Mouse (Mus musculus): ENCODE measurements around the gene Mdn1. TPM values are rescaled to one million over a fixed set of nuclear protein-coding genes. Genes with fewer than 3 reads are reported as not detected.

Gene Mdn1
- polyA plus RNA-seq, 1 experiment from 2014 or later: 29.4 TPM

DNA sequence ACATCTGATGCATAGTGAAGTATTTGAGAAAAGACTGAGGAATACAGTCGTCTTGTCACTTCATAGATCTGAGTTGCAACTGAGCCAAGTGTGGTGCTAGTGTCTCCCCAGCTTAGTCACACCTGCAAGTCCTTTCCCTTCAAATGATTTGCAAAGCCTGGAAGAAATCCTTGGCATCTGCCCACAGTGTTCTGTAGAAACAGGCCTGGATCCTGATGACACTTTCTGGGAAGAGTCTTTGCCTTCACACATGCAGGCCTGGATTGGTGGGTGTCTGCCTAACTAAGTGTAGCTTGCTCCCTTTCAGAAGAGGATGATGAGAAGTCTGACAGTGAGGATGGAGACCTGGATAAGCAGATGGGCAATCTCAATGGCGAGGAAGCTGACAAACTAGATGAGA is 100.5 kb downstream of the Mdn1 start:
- H3K4me3 ChIP-seq (ENCODE audit: low read length): no peak overlapping the region
- no peak for ATAC-seq (ENCODE audit: low FRiP score, low TSS enrichment)
- no peak overlapping the region for H3K4me2 ChIP-seq (replicated peaks; ENCODE audit: low read depth, low read length)
- no peak overlapping the region for H3K27ac ChIP-seq (ENCODE audit: low read depth, low read length)
- H3K9ac ChIP-seq (ENCODE audit: low read depth, low read length): no peak overlapping the region
- no peaks in the 10 kb centered on the region for H3K4me1 ChIP-seq (ENCODE audit: control insufficient read depth, insufficient read depth, low read length)
- no peaks in the 10 kb centered on the region for H3K27me3 ChIP-seq (ENCODE audit: control insufficient read depth, insufficient read depth, low read length)
- no peaks in the 10 kb centered on the region for H3K9me3 ChIP-seq (ENCODE audit: control insufficient read depth, low read length)
- WGBS: 97% methylated on average over 2 of the region's 2 CpGs
- peaks cover 77% of the 10 kb centered on the region for H3K36me3 ChIP-seq (ENCODE audit: control insufficient read depth, insufficient read depth, low read length)

DNA sequence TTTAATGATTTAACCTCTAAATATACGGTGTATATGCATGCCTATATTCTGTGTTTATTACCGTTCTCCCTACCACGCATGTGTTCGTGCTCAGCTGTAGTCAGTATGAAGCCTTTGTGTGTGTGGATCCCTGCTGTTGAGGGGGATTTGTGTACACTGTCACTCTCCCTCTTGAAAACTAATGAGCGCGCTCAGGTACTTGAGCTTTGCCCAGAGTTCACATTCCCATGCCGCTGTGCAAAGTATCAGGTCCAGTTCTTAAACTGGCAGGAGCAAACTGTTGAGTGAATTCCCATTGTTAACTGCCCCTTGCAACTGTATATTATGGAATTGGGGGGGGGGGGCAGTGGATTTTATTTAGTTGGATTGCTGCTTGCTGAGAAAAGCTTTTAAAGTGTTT is 110.6 kb downstream of the Mdn1 start:
- H3K9ac ChIP-seq (ENCODE audit: low read depth, low read length): no peak overlapping the region
- no peak overlapping the region for H3K4me3 ChIP-seq (ENCODE audit: low read length)
- H3K4me2 ChIP-seq (replicated peaks; ENCODE audit: low read depth, low read length): no peak overlapping the region
- H3K27ac ChIP-seq (ENCODE audit: low read depth, low read length): no peak overlapping the region
- WGBS: 97% methylated on average over 7 of the region's 7 CpGs
- no peaks in the 10 kb centered on the region for H3K27me3 ChIP-seq (ENCODE audit: control insufficient read depth, insufficient read depth, low read length)
- ATAC-seq (ENCODE audit: low FRiP score, low TSS enrichment): no peak
- H3K4me1 ChIP-seq (ENCODE audit: control insufficient read depth, insufficient read depth, low read length): no peaks in the 10 kb centered on the region
- H3K9me3 ChIP-seq (ENCODE audit: control insufficient read depth, low read length): no peaks in the 10 kb centered on the region
- H3K36me3 ChIP-seq (ENCODE audit: control insufficient read depth, insufficient read depth, low read length): peaks cover 66% of the 10 kb centered on the region

DNA sequence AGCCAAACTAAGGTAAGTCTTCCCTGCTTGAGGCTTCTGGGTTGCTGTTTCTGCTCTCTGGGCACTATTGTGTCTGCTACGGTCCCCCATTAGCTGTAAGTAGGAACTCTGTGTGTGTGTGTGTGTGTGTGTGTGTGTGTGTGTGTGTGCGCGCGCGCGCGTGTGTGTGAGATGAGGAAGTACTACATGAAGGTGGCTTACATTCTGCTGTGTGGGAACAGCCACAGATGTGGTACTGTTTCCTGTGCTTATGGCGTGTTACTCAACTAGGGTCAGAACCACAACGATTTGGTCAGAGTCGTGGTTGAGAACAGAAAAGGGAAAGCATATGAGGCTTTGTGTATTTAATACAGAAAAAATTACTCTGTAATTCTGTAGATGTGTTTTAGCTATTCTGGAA is 111.1 kb downstream of the Mdn1 start:
- Histone ChIP-seq H3K9ac (ENCODE audit: low read depth, low read length) (no peak overlapping the region), H3K4me2 (replicated peaks; ENCODE audit: low read depth, low read length) (no peak overlapping the region), H3K4me1 (ENCODE audit: control insufficient read depth, insufficient read depth, low read length) (no peaks in the 10 kb centered on the region), H3K27me3 (ENCODE audit: control insufficient read depth, insufficient read depth, low read length) (no peaks in the 10 kb centered on the region), H3K27ac (ENCODE audit: low read depth, low read length) (no peak overlapping the region), H3K9me3 (ENCODE audit: control insufficient read depth, low read length) (no peaks in the 10 kb centered on the region), H3K36me3 (ENCODE audit: control insufficient read depth, insufficient read depth, low read length) (peaks cover 65% of the 10 kb centered on the region), H3K4me3 (ENCODE audit: low read length) (no peak overlapping the region)
- WGBS: 94% methylated on average over 10 of the region's 10 CpGs
- no peak for ATAC-seq (ENCODE audit: low FRiP score, low TSS enrichment)

DNA sequence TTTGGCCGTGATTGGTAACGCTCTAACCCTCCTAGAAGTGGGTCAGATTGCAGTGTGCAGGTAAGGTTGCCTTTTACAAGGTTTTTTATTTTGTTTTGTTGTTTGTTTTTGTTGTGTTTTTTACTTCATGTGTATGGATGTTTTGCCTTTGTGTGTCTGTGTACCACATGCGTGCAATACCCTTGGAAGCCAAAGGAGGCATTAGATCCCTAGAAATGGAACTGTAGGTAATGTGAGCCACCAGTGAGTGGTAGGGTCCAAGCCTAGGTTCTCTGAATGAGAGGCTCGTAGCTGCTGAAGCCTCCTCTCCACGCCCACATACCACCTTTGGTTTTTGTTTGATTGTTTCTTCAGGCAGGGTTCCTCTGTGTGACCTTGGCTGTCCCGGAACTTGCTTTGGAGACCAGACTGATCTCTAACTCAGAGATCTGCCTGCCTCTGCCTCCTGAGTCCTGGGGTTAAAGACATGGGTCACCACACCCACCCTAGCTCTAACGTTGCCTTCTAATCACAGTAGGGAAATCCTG is 113.4 kb downstream of the Mdn1 start:
- no peak overlapping the region for H3K27ac ChIP-seq (ENCODE audit: low read depth, low read length)
- no peak overlapping the region for H3K9ac ChIP-seq (ENCODE audit: low read depth, low read length)
- H3K9me3 ChIP-seq (ENCODE audit: control insufficient read depth, low read length): no peaks in the 10 kb centered on the region
- WGBS: 93% methylated on average over 7 of the region's 7 CpGs
- ATAC-seq (ENCODE audit: low FRiP score, low TSS enrichment): no peak
- H3K4me3 ChIP-seq (ENCODE audit: low read length): no peak overlapping the region
- H3K4me2 ChIP-seq (replicated peaks; ENCODE audit: low read depth, low read length): no peak overlapping the region
- H3K4me1 ChIP-seq (ENCODE audit: control insufficient read depth, insufficient read depth, low read length): no peaks in the 10 kb centered on the region
- H3K27me3 ChIP-seq (ENCODE audit: control insufficient read depth, insufficient read depth, low read length): no peaks in the 10 kb centered on the region
- peaks cover 75% of the 10 kb centered on the region for H3K36me3 ChIP-seq (ENCODE audit: control insufficient read depth, insufficient read depth, low read length)

DNA sequence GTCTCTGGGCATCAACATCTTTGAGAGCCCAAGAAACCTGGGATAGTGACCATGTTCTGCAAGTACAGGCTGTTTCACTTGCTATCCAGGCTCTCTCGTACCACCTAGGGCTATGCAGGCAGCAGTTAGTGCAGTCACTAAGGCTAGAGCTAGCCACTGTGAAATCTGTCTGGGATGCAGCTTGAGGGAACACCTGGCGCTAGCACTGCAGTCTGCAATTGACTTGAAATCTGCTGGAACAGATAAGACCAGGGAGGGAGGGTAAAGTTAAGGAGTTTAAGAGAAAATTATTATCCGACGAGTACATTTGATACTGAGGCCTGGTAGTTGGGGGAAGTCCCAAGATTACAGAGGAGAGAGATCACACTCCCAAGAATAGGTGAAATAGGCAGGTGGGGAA is 123.1 kb downstream of the Mdn1 start:
- H3K27ac ChIP-seq (ENCODE audit: low read depth, low read length): no peak overlapping the region
- no peak for ATAC-seq (ENCODE audit: low FRiP score, low TSS enrichment)
- no peak overlapping the region for H3K4me2 ChIP-seq (replicated peaks; ENCODE audit: low read depth, low read length)
- H3K27me3 ChIP-seq (ENCODE audit: control insufficient read depth, insufficient read depth, low read length): no peaks in the 10 kb centered on the region
- no peaks in the 10 kb centered on the region for H3K4me1 ChIP-seq (ENCODE audit: control insufficient read depth, insufficient read depth, low read length)
- H3K9me3 ChIP-seq (ENCODE audit: control insufficient read depth, low read length): no peaks in the 10 kb centered on the region
- H3K4me3 ChIP-seq (ENCODE audit: low read length): no peak overlapping the region
- H3K36me3 ChIP-seq (ENCODE audit: control insufficient read depth, insufficient read depth, low read length): peaks cover 15% of the 10 kb centered on the region; the same call in 1 of the 2 replicates
- no peak overlapping the region for H3K9ac ChIP-seq (ENCODE audit: low read depth, low read length)
- 97% methylated on average over 4 of the region's 4 CpGs for WGBS

DNA sequence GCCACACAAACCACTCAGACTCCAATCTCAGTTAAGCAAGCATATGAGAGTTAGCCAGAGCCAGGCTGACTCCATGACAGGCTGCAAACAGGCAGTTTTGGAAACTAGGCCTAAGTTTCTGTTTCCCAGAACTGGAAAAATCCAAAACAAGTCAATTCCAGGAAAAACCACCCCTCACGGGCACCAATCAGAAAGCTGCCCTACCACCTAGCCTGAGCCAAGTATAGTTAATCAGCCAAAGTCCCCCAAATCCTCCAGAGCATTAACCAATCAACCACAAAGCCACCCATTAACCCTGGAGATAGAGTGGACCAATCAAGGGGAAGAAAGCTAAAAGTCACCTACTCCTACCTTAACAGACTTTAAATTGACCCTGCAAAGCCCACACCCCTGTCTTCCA is 130.2 kb downstream of the Mdn1 start:
- 95% methylated on average over 1 of the region's 1 CpGs for WGBS
- H3K9me3 ChIP-seq (ENCODE audit: control insufficient read depth, low read length): no peaks in the 10 kb centered on the region
- no peak for ATAC-seq (ENCODE audit: low FRiP score, low TSS enrichment)
- H3K4me3 ChIP-seq (ENCODE audit: low read length): no peak overlapping the region
- no peak overlapping the region for H3K4me2 ChIP-seq (replicated peaks; ENCODE audit: low read depth, low read length)
- H3K4me1 ChIP-seq (ENCODE audit: control insufficient read depth, insufficient read depth, low read length): no peaks in the 10 kb centered on the region
- no peaks in the 10 kb centered on the region for H3K36me3 ChIP-seq (ENCODE audit: control insufficient read depth, insufficient read depth, low read length)
- H3K9ac ChIP-seq (ENCODE audit: low read depth, low read length): no peak overlapping the region
- no peaks in the 10 kb centered on the region for H3K27me3 ChIP-seq (ENCODE audit: control insufficient read depth, insufficient read depth, low read length)
- no peak overlapping the region for H3K27ac ChIP-seq (ENCODE audit: low read depth, low read length)

DNA sequence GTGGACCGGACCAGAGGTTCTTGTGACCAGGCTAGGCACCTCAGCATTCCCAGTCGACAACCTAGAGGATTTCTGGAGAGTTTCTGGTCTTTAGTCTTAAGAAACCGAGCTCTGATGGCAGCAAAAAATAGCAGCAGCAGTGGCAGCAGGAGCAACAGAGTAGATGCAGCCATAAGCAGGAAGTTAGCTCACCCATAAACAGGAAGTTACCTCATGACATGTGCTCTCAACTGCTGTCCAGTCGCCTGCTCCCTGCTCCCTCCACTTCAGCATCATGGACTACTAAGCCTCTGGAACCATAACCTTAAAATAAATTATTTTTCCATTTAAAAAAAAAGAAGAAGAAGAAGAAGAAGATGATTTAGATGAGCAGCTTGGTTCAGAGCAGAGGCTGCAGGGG is 132.1 kb downstream of the Mdn1 start:
- Histone ChIP-seq H3K9ac (ENCODE audit: low read depth, low read length) (no peak overlapping the region), H3K36me3 (ENCODE audit: control insufficient read depth, insufficient read depth, low read length) (no peaks in the 10 kb centered on the region), H3K9me3 (ENCODE audit: control insufficient read depth, low read length) (no peaks in the 10 kb centered on the region), H3K4me1 (ENCODE audit: control insufficient read depth, insufficient read depth, low read length) (no peaks in the 10 kb centered on the region), H3K27ac (ENCODE audit: low read depth, low read length) (no peak overlapping the region), H3K4me2 (replicated peaks; ENCODE audit: low read depth, low read length) (no peak overlapping the region), H3K27me3 (ENCODE audit: control insufficient read depth, insufficient read depth, low read length) (no peaks in the 10 kb centered on the region), H3K4me3 (ENCODE audit: low read length) (no peak overlapping the region)
- WGBS: 86% methylated on average over 4 of the region's 4 CpGs
- no peak for ATAC-seq (ENCODE audit: low FRiP score, low TSS enrichment)

DNA sequence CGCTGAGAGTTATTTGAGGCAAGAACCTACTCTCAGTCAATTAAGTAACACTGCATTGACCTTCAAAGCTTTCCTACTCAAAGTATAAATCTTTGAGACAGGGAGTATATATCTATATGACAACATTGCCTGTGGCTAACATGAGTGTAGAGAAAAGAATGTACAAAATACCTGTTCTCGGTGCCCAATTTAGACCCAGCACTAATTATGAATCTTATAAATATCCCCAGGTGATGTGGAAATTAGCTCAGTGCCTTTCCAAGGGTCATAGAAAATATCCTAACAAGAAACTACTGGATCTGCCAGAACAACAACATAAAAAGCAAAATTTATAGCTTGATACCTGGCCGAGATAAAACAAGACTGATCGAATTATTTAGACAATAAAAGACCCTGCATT is 142.1 kb downstream of the Mdn1 start:
- Histone ChIP-seq H3K9ac (ENCODE audit: low read depth, low read length) (no peak overlapping the region), H3K27ac (ENCODE audit: low read depth, low read length) (no peak overlapping the region), H3K36me3 (ENCODE audit: control insufficient read depth, insufficient read depth, low read length) (peaks cover 5% of the 10 kb centered on the region), H3K9me3 (ENCODE audit: control insufficient read depth, low read length) (no peaks in the 10 kb centered on the region), H3K4me1 (ENCODE audit: control insufficient read depth, insufficient read depth, low read length) (peaks cover 7% of the 10 kb centered on the region; the same call in 1 of the 2 replicates), H3K27me3 (ENCODE audit: control insufficient read depth, insufficient read depth, low read length) (no peaks in the 10 kb centered on the region), H3K4me3 (ENCODE audit: low read length) (no peak overlapping the region), H3K4me2 (replicated peaks; ENCODE audit: low read depth, low read length) (no peak overlapping the region)
- 95% methylated on average over 4 of the region's 4 CpGs for WGBS
- no peak for ATAC-seq (ENCODE audit: low FRiP score, low TSS enrichment)

DNA sequence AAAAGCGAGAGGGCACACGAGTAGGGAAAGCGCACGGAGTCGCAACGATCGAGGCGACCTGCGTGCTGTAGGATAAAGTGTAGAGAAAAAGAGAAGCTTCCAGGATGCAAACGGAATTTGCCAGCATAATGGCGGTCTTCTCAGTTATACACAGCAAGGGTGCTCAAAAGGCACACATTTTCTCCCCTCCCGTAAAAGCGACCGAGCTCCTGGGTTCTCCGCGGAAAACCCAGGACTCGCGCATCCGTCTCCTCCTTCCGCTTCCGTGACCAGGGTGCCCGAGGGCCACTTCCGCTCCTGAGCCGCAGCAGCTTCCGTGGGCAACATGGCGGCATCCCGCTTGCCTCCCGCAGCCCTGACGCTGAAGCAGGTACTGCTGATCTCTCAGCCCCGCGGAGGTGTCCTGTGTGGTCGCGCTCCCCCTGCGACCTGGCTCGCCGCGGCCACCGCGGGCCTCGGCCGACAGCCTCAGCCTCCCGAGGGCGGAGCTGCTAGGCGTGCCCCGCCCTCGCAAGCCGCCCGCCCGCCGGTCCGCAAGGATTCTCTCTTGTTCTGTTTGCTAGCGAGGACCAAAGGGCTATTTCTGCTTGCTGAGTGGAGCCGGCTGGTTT is 143.2 kb downstream of the Mdn1 start, which contains the start of gene Lyrm2:
Gene Lyrm2, plus strand, starts transcription at position 288 of the 611 bp plus-strand sequence.
- under 1% methylated on average over 53 of the region's 53 CpGs for WGBS
- Histone ChIP-seq H3K9ac (ENCODE audit: low read depth, low read length) (peak within 1 kb of the TSS; percentile 87), H3K27ac (ENCODE audit: low read depth, low read length) (peak within 1 kb of the TSS; percentile 99), H3K4me1 (ENCODE audit: control insufficient read depth, insufficient read depth, low read length) (peaks cover 7% of the 10 kb centered on the region; the same call in 1 of the 2 replicates), H3K4me3 (ENCODE audit: low read length) (peak within 1 kb of the TSS; percentile 77), H3K27me3 (ENCODE audit: control insufficient read depth, insufficient read depth, low read length) (no peaks in the 10 kb centered on the region), H3K4me2 (replicated peaks; ENCODE audit: low read depth, low read length) (peak within 1 kb of the TSS; percentile 72), H3K9me3 (ENCODE audit: control insufficient read depth, low read length) (no peaks in the 10 kb centered on the region), H3K36me3 (ENCODE audit: control insufficient read depth, insufficient read depth, low read length) (peaks cover 5% of the 10 kb centered on the region)
- ATAC-seq (ENCODE audit: low FRiP score, low TSS enrichment): peak; percentile 94

All from kidney, embryonic 14.5 days (tissue).